Mouse (Mus musculus): ENCODE measurements around the gene Map1lc3a. TPM values are rescaled to one million over a fixed set of nuclear protein-coding genes. Genes with fewer than 3 reads are reported as not detected.

Map1lc3a gene
- total RNA-seq, 2 experiments from 2014 or later, result 712 to 776 TPM

DNA sequence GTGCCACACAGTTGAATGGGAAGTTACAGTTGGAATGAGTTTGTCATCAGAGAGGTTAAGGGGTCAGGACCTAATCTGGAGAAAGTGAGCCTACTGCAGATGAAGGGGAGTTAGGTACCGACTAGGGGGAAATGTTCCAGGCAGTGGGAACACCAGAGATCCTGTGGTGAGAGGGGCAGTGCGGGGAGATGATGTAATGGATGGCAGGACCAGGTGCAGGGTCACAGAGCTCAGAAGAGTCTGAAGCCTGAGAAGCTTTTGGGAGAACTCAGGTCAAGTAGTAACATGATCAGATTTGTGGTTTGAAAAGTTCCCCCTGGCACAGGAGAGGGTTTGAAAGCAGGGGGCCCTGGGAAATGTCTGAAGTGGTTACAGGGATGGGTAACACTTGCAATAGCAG, 4.0 kb downstream of the Map1lc3a start:
- intact Hi-C loops (cut with DNase I), result no loop called here
- no peak for DNase-seq (ENCODE audit: low spot score)

- no peak for DNase-seq (ENCODE audit: low spot score)
- intact Hi-C loops (cut with DNase I), result no loop called here
These were observed 7.7 kb downstream of the Map1lc3a start for GRCm38 (mm10) chr2:155283793-155284192.

GRCm38 (mm10) chr2:155284647-155285046, 8.6 kb downstream of the Map1lc3a start:
- DNase-seq (ENCODE audit: low spot score), result no peak
- intact Hi-C loops (cut with DNase I), result no loop called here

- intact Hi-C loops (cut with DNase I), result no loop called here
- DNase-seq (ENCODE audit: low spot score), result no peak
These were observed 9.6 kb downstream of the Map1lc3a start for GRCm38 (mm10) chr2:155285744-155286143.

DNA sequence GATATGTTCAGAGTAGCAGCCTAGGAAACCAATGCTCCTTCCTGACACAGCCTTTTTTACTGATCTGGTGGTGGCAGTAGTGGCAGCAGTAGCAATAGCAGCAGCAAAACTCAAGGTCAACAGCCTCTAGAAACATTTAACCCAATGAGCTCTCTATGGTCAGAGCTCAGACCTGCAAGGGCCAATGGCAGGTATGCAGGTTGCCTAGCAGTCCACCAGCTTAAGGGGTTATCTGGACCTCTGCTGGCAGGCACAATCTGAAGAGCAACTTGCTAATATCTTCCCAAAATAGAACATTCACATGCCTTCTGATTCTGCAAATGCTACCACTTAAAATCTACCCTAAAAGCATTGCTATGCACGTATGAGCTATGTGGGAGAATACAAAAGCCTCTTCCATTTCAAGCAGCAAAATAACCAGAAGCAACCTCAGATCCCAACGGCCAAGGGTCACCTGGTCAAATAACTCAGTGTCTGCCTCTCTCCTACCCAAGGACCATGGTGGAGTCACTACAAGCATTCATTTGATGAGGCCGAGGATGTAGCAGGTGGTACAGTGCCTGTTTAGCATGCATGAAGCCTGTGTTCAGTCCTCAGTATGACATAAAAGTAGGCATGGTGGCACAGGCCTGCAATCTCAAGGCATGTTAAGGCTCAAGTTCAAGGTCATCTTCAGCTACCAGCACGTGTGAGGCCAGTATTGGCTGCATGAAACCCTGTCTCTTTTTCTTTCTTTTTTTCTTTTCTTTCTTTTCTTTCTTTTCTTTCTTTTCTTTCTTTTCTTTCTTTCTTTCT, 11.6 kb downstream of the Map1lc3a start:
- intact Hi-C loops (cut with DNase I), result no loop called here
- DNase-seq (ENCODE audit: low spot score), result no peak

DNA sequence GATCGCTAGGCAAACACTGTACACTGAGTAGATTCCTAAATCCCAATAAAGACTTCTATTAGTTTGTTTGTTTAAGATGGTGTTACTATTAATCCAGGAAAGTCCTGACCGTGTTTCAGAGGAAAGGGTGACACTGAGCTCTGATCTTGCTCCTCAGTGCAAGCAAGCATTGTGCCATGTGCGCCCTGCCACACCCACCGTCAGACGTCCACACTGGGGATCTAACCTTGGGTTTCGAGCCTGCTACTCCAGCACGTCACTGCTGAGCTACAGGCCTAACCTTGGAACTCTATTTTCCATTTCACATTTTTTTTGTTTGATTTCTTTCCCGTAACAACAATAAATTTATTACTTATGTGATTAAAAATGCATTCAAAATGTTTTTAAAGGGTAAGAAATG, 14.0 kb downstream of the Map1lc3a start:
- intact Hi-C loops (cut with DNase I), result no loop called here
- no peak for DNase-seq (ENCODE audit: low spot score)

- intact Hi-C loops (cut with DNase I), result no loop called here
- DNase-seq (ENCODE audit: low spot score), result no peak
These were observed 17.3 kb downstream of the Map1lc3a start for GRCm38 (mm10) chr2:155293382-155293781.

DNA sequence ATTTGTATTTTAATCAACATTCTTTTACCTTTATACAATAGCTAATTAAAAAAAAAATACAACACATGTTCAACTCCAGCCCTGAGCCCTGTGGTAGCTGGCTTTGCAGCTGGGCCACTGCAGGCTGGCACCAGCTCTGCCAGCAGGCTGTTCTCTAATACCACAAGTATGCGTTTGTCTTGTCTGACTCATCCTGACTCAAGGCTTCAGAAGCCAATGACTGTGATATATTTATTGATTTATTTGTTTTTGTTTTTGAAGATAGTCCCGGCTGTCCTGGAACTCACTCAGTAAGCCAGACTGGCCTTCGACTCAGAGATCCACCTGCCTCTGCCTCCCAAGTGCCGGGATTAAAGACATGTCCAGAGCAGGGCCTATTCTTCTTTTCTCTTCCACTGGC, 17.8 kb downstream of the Map1lc3a start:
- intact Hi-C loops (cut with DNase I), result no loop called here
- DNase-seq (ENCODE audit: low spot score), result no peak

DNA sequence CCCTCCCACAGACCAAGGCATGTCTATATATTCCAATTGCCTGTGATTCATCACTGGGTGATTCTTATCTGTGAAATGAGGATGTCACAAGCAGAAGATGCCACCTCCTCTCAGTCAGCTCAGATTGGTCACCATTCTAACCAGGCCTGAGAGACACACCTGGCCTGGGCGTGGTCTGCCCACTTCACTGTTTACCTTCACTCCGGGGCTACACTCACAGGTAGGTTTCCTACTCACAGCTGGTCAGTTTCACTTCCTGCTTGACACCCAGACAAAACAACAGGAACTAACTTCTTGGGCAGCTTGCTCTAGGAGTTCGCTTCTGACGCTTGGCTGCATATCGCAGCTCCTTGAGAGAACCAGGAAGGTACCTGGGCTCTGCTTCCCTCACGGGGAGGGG, 19.4 kb downstream of the Map1lc3a start:
- DNase-seq (ENCODE audit: low spot score), result no peak
- intact Hi-C loops (cut with DNase I), result no loop called here

- intact Hi-C loops (cut with DNase I), result no loop called here
- no peak for DNase-seq (ENCODE audit: low spot score)
These were observed 23.5 kb downstream of the Map1lc3a start for GRCm38 (mm10) chr2:155299563-155299962.

- no peak for DNase-seq (ENCODE audit: low spot score)
- intact Hi-C loops (cut with DNase I), result no loop called here
These were observed 33.0 kb downstream of the Map1lc3a start for GRCm38 (mm10) chr2:155308936-155309592.

- intact Hi-C loops (cut with DNase I), result no loop called here
- no peak for DNase-seq (ENCODE audit: low spot score)
These were observed 37.6 kb downstream of the Map1lc3a start for GRCm38 (mm10) chr2:155313671-155314070.

GRCm38 (mm10) chr2:155318618-155319017, 42.5 kb downstream of the Map1lc3a start:
- intact Hi-C loops (cut with DNase I), result no loop called here
- no peak for DNase-seq (ENCODE audit: low spot score)

GRCm38 (mm10) chr2:155320596-155320995, 44.5 kb downstream of the Map1lc3a start:
- DNase-seq (ENCODE audit: low spot score), result peak; percentile 15
- intact Hi-C loops (cut with DNase I), result no loop called here

DNA sequence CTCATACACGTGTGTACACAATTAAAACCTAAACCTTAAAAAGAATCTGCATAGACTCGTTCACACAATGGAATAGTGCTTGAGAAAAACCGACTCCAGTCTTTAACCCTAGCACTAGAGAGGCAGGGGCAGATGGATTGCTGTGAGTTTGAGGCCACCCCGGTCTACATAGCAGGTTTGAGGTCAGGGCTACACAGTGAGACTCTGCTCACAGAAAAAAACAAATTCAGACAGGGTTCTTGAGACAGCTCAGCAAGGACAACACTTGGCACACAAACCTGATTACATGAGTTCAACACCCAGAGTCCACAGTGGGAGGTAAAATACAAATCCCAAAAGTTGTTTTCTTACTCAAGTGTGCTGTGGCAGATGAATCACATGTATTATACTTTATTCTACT, 49.9 kb downstream of the Map1lc3a start:
- DNase-seq (ENCODE audit: low spot score), result no peak
- intact Hi-C loops (cut with DNase I), result no loop called here

Other genes starting within 250 kb of the Map1lc3a start
- gene Ahcy, start 201.8 kb upstream of the Map1lc3a start, total RNA-seq (2021), result 10 to 100 TPM; 10.9 to 11.3 TPM
- 10 to 100 TPM; 28.7 to 30.3 TPM for gene Itch, start 142.8 kb upstream of the Map1lc3a start, total RNA-seq (2021)
- 100 to 1,000 TPM; 162 to 183 TPM for gene Dynlrb1, start 39.8 kb upstream of the Map1lc3a start, total RNA-seq (2021)
- gene Pigu, start 81.1 kb downstream of the Map1lc3a start, total RNA-seq (2021), result 10 to 100 TPM; 28.4 to 28.7 TPM
- 100 to 1,000 TPM; 491 to 545 TPM for gene Trp53inp2, start 104.8 kb downstream of the Map1lc3a start, total RNA-seq (2021)
- gene Ncoa6, start 197.6 kb downstream of the Map1lc3a start, total RNA-seq (2021), result 10 to 100 TPM; 23.6 to 26.4 TPM
- 10 to 100 TPM; 39.9 to 40.3 TPM for gene Acss2, start 241.7 kb downstream of the Map1lc3a start, total RNA-seq (2021)
- under 1 TPM; 0.49 to 0.73 TPM for gene Ggt7, start 241.9 kb downstream of the Map1lc3a start, total RNA-seq (2021)

Data from heart, postnatal 25 days (tissue).